Mouse (Mus musculus): Measurements from ENCODE around the gene Otop1.

The Otop1 gene

DNA sequence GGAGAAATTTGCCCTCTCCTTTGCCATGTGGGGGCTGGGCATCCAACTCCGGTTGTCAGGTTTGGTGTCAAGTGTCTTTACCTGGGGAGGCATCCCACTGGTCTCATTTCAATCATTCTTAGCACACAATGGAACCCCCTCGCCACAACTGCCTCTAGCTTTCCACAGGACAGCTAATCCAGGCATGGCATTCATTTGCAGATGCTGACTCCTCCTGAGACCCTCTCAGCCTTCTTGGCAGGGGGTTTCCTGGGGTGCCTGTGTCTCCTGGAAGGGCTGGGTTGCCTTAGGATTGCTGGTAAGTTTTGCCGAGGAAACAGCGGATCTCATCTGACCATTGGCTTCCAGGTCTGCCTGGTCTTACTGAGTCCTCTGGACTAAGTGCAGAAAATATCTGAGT, at the start of gene Otop1:
TSS of gene Otop1 (plus strand) at position 202 of the 400 bp plus-strand sequence.
- no peaks in the 10 kb centered on the region for H3K27me3 ChIP-seq (ENCODE audit: control insufficient read depth, insufficient read depth, low read length, poor library complexity, severe bottlenecking)
- no peaks in the 10 kb centered on the region for H3K36me3 ChIP-seq (ENCODE audit: control insufficient read depth, insufficient read depth, low read length, poor library complexity, severe bottlenecking)
- DNase-seq (ENCODE audit: low read depth, low spot score): no peak

- DNase-seq (ENCODE audit: low read depth, low spot score): peak; percentile 80
- peaks cover 7% of the 10 kb centered on the region; the same call in 1 of the 2 replicates for H3K36me3 ChIP-seq (ENCODE audit: control insufficient read depth, insufficient read depth, low read length, poor library complexity, severe bottlenecking)
- H3K27me3 ChIP-seq (ENCODE audit: control insufficient read depth, insufficient read depth, low read length, poor library complexity, severe bottlenecking): no peaks in the 10 kb centered on the region
Observed at GRCm38 (mm10) chr5:38235422-38235821, 40.4 kb upstream of the Otop1 start.

DNA sequence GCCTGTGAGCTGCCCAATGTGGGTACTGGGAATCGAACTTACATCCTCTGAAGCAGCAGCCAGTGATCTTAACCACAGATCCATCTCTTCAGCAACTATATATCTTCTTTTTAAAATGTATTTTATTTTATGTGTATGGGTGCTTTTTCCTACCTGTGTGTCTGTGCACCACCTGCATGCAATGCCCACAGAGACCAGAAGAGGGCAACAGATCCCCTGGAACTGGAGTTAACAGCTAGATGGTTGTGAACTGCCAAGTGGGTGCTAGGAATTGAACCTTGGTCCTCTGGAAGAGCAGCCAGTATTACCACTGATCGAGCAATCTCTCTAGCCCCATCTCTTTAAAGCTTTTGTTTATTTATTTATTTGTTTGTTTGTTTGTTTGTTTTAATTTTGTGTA, 39.1 kb upstream of the Otop1 start:
- Histone ChIP-seq H3K27me3 (ENCODE audit: control insufficient read depth, insufficient read depth, low read length, poor library complexity, severe bottlenecking) (no peaks in the 10 kb centered on the region), H3K36me3 (ENCODE audit: control insufficient read depth, insufficient read depth, low read length, poor library complexity, severe bottlenecking) (peaks cover 5% of the 10 kb centered on the region; the same call in 1 of the 2 replicates)
- DNase-seq (ENCODE audit: low read depth, low spot score): no peak

DNA sequence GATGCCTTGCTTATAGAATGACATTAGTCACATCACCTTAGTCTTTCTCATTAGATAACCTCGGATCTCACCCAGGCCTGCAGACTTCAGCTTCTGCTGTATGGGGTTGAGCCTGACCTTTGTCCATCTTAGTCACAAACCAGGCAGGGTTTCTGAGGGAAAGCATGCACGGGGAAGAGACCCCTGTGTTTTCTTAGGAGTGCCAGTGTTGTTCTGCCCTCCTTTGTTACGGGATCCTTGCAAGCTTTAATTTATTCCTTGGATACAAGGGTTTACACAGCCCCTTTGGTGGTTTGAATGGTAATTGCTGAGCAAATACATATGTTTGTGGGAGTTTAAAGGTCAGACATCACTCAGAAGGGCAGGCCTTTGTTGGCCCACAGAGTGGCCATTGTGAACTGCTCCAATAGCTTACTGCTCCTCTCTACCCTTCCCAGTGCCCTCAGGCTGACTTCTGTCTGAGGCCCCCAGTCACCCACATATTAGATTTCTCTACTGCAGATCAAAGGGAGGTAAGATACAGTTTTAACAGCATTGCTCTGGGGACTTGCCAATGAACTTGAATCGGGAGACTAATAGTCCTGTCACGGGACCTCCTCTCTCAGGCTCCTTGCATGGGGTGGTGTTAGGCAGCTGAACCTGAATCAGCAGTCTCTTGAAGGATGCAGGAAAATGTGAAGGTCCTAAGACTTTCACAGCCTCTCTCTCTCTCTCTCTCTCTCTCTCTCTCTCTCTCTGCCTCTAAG, 34.9 kb upstream of the Otop1 start:
- no peaks in the 10 kb centered on the region for H3K27me3 ChIP-seq (ENCODE audit: control insufficient read depth, insufficient read depth, low read length, poor library complexity, severe bottlenecking)
- DNase-seq (ENCODE audit: low read depth, low spot score): no peak

DNA sequence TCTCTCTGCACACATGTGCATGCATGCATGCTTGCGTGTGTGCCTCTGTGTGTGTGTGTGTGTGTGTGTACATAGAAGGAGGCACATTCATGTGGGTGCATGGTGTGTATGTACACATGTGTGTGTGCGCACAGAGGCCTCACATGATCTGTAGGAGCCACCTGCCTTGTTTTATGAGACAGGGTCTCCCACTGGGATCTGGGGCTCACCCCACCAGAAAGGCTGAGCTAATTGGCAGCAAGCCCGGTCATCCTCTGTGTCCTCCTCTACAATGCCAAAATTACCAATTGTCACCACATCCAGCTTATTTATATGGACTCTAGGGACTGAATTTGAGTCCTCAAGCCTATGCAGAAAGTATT, 34.3 kb upstream of the Otop1 start:
- DNase-seq (ENCODE audit: low read depth, low spot score): no peak
- no peaks in the 10 kb centered on the region for H3K36me3 ChIP-seq (ENCODE audit: control insufficient read depth, insufficient read depth, low read length, poor library complexity, severe bottlenecking)

More for the DNA sequence above, 34.9 kb upstream of the Otop1 start:
- no peaks in the 10 kb centered on the region for H3K36me3 ChIP-seq (ENCODE audit: control insufficient read depth, insufficient read depth, low read length, poor library complexity, severe bottlenecking)

GRCm38 (mm10) chr5:38241966-38242365, 33.8 kb upstream of the Otop1 start:
- Histone ChIP-seq H3K36me3 (ENCODE audit: control insufficient read depth, insufficient read depth, low read length, poor library complexity, severe bottlenecking) (no peaks in the 10 kb centered on the region), H3K27me3 (ENCODE audit: control insufficient read depth, insufficient read depth, low read length, poor library complexity, severe bottlenecking) (no peaks in the 10 kb centered on the region)
- DNase-seq (ENCODE audit: low read depth, low spot score): no peak

More for the DNA sequence above, 34.3 kb upstream of the Otop1 start:
- H3K27me3 ChIP-seq (ENCODE audit: control insufficient read depth, insufficient read depth, low read length, poor library complexity, severe bottlenecking): no peaks in the 10 kb centered on the region

DNA sequence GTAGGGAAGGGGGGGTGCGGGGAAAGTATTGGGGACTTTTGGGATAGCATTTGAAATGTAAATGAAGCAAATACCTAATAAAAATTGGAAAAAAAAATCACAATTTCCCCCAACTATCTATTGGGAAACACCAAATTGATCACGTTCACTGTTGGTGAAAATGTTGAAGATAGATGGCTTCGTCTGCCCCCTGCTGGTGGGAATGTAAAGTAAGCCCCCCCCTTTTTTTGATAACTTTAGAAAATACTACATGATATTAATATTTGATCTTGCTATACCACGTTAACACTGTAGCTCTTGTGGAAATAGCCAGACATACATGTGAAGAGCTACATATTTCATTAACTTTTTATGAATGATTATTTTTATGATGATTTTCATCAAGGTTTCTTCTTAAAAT, 20.6 kb upstream of the Otop1 start:
- peak; percentile 58 for DNase-seq (ENCODE audit: low read depth, low spot score)
- no peaks in the 10 kb centered on the region for H3K36me3 ChIP-seq (ENCODE audit: control insufficient read depth, insufficient read depth, low read length, poor library complexity, severe bottlenecking)

DNA sequence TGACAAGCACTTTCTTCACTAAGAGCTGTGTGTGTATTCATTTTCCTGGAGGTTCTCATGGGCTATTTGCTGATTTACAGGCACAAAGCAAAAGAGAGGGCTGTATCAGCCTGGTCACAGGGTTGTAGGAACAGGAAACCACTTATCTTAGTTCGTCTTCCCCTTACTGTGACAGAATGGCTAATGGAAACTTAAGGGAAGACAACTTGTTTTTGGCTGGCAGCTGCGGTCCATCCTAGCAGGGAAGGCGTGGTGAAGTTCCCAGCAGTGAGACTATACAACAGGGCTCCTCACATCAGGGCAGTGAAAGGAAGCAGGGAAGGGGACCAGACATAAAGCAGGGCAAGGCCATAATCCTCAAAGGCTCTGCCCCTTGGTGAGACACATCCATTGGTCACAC, 20.1 kb upstream of the Otop1 start:
- no peak for DNase-seq (ENCODE audit: low read depth, low spot score)
- Histone ChIP-seq H3K27me3 (ENCODE audit: control insufficient read depth, insufficient read depth, low read length, poor library complexity, severe bottlenecking) (no peaks in the 10 kb centered on the region), H3K36me3 (ENCODE audit: control insufficient read depth, insufficient read depth, low read length, poor library complexity, severe bottlenecking) (no peaks in the 10 kb centered on the region)

More for the DNA sequence above, 20.6 kb upstream of the Otop1 start:
- H3K27me3 ChIP-seq (ENCODE audit: control insufficient read depth, insufficient read depth, low read length, poor library complexity, severe bottlenecking): no peaks in the 10 kb centered on the region

DNA sequence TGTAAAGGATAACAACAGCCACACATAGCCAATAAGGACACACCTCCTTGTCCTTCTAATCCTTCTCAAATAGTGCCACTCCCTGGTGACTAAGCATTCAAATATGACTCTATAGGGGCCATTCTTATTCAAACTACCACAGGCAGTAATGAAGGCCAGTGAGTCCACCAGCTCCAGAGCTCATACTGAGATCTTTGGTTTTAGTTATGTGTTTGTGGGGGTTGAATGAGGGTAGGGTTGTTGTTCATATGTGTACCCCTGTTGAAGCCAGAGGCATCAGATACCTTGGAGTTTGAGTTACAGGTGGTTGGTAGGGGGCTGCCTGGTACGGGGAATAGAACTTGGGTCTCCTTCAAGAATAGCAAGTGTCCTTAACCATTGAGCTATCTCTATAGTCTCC, 19.2 kb upstream of the Otop1 start:
- Histone ChIP-seq H3K36me3 (ENCODE audit: control insufficient read depth, insufficient read depth, low read length, poor library complexity, severe bottlenecking) (no peaks in the 10 kb centered on the region), H3K27me3 (ENCODE audit: control insufficient read depth, insufficient read depth, low read length, poor library complexity, severe bottlenecking) (no peaks in the 10 kb centered on the region)
- no peak for DNase-seq (ENCODE audit: low read depth, low spot score)

DNA sequence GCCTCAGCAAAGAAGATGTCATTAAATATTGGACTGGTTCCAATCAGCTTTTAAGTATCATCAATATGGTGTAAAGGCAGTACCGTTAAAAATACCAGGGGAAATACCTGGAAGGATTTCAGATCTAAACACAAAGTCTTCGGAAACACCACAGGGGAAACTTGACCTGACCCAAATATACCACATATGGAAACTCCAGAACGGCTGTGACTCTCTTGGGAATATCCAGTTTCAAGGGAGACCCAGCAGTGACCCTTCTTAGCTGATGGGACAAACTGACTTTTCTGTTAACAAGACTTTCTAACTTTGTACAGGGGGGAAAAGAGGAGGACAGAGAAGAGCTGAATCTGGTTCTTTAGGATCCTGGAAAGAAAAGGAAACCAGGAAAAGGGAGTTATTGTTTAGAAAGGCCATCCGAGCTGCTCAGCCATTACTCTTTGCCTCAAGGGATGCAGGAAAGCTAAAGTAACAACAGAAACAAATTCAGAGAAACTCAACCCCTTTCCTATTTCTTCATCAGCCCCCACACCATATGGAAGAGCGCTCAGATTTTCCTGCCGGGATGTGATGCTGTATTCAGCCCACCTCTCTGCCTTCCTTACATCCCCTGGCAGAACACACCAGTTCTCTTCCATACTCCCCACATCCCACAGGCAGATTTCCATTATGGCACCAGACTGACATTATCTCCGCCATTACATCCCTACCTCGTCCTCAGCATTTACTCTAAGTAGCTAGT, 17.6 kb upstream of the Otop1 start:
- DNase-seq (ENCODE audit: low read depth, low spot score): no peak
- Histone ChIP-seq H3K27me3 (ENCODE audit: control insufficient read depth, insufficient read depth, low read length, poor library complexity, severe bottlenecking) (no peaks in the 10 kb centered on the region), H3K36me3 (ENCODE audit: control insufficient read depth, insufficient read depth, low read length, poor library complexity, severe bottlenecking) (peaks cover 3% of the 10 kb centered on the region; the same call in 1 of the 2 replicates)

- Histone ChIP-seq H3K36me3 (ENCODE audit: control insufficient read depth, insufficient read depth, low read length, poor library complexity, severe bottlenecking) (peaks cover 4% of the 10 kb centered on the region; the same call in 1 of the 2 replicates), H3K27me3 (ENCODE audit: control insufficient read depth, insufficient read depth, low read length, poor library complexity, severe bottlenecking) (no peaks in the 10 kb centered on the region)
- DNase-seq (ENCODE audit: low read depth, low spot score): no peak
Observed at GRCm38 (mm10) chr5:38258773-38259146, 17.0 kb upstream of the Otop1 start.

- H3K36me3 ChIP-seq (ENCODE audit: control insufficient read depth, insufficient read depth, low read length, poor library complexity, severe bottlenecking): peaks cover 4% of the 10 kb centered on the region; the same call in 1 of the 2 replicates
- no peaks in the 10 kb centered on the region for H3K27me3 ChIP-seq (ENCODE audit: control insufficient read depth, insufficient read depth, low read length, poor library complexity, severe bottlenecking)
- DNase-seq (ENCODE audit: low read depth, low spot score): no peak
Observed at GRCm38 (mm10) chr5:38259455-38260106, 16.2 kb upstream of the Otop1 start.

- H3K36me3 ChIP-seq (ENCODE audit: control insufficient read depth, insufficient read depth, low read length, poor library complexity, severe bottlenecking): peaks cover 4% of the 10 kb centered on the region
- no peaks in the 10 kb centered on the region for H3K27me3 ChIP-seq (ENCODE audit: control insufficient read depth, insufficient read depth, low read length, poor library complexity, severe bottlenecking)
- DNase-seq (ENCODE audit: low read depth, low spot score): peak; percentile 73
Observed at GRCm38 (mm10) chr5:38260107-38260682, 15.6 kb upstream of the Otop1 start, which contains the start of gene Tmem128. Tmem128 (plus strand) TSS chr5:38260185.

GRCm38 (mm10) chr5:38270942-38271341, 4.8 kb upstream of the Otop1 start:
- Histone ChIP-seq H3K36me3 (ENCODE audit: control insufficient read depth, insufficient read depth, low read length, poor library complexity, severe bottlenecking) (no peaks in the 10 kb centered on the region; the same call in 1 of the 2 replicates), H3K27me3 (ENCODE audit: control insufficient read depth, insufficient read depth, low read length, poor library complexity, severe bottlenecking) (no peaks in the 10 kb centered on the region)
- DNase-seq (ENCODE audit: low read depth, low spot score): no peak

All from splenic B cell, adult 2 months (primary cell).